Mouse (Mus musculus): ENCODE data around the gene Pkp4. TPM values are rescaled to one million over a fixed set of nuclear protein-coding genes. Genes with fewer than 3 reads are reported as not detected.
"Not testable (repeated sequence)": the region's sequence is repeated elsewhere in the genome, so short reads cannot be mapped to it uniquely, and the experiment has no call there.

Pkp4 gene
- total and polyA plus RNA-seq, 3 experiments, result not detected

DNA sequence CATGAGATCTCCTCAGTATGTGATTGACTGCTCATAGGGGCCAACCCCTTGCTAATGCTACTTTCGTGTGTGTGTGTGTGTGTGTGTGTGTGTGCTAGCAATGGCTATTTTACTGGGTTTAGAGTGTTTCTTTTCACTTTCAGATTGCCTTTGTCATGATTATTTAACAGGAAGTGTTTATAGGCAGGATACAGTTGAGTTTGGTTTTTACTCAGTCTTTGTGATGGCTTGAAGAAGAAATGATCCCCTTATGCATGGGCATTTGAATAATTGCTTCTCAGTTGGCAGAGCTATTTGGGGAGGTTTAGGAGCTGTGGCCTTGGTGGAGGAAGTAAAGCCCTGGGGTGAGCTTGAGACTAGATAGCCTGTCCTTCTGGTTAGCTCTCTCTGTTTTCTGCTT is 232.5 kb downstream of the Pkp4 start:
- DNase-seq (ENCODE audit: low read depth, low spot score), result no peak
- TF ChIP-seq RAD21 (IDR thresholded peaks at IDR 0.05; ENCODE audit: low read depth, low read length), result no peak
- TF ChIP-seq NELFE (IDR thresholded peaks at IDR 0.05; ENCODE audit: low read depth, low read length), result no peak
- no peak for TF ChIP-seq UBTF (IDR thresholded peaks at IDR 0.05; ENCODE audit: borderline replicate concordance, insufficient read depth, low read depth, low read length)
- no peak for TF ChIP-seq GATA1 (IDR thresholded peaks at IDR 0.05; ENCODE audit: low read depth, low read length)
- no peak for TF ChIP-seq MAFK (IDR thresholded peaks at IDR 0.05; ENCODE audit: borderline replicate concordance, low read depth, low read length)
- TF ChIP-seq MYB (IDR thresholded peaks at IDR 0.05; ENCODE audit: low read depth, low read length), result no peak
- no peak for TF ChIP-seq MXI1 (IDR thresholded peaks at IDR 0.05; ENCODE audit: low read depth, low read length)
- no peak for TF ChIP-seq SIN3A (IDR thresholded peaks at IDR 0.05; ENCODE audit: low read length)
- no peak for TF ChIP-seq ZC3H11A (IDR thresholded peaks at IDR 0.05; ENCODE audit: low read depth, low read length)
- no peak for TF ChIP-seq HCFC1 (IDR thresholded peaks at IDR 0.05; ENCODE audit: low read depth, low read length)
- TF ChIP-seq MEF2A (IDR thresholded peaks at IDR 0.05; ENCODE audit: extremely low read depth, insufficient replicate concordance, low read depth, low read length, poor library complexity, severe bottlenecking), result no peak
- no peak for TF ChIP-seq JUND (IDR thresholded peaks at IDR 0.05; ENCODE audit: low read depth, low read length)
- TF ChIP-seq ZKSCAN1 (IDR thresholded peaks at IDR 0.05; ENCODE audit: low read depth, low read length), result no peak
- no peak for TF ChIP-seq EP300 (IDR thresholded peaks at IDR 0.05; ENCODE audit: low read depth in 1 of 2, low read length in 2 of 2)
- TF ChIP-seq USF2 (IDR thresholded peaks at IDR 0.05; ENCODE audit: borderline replicate concordance in 1 of 2, insufficient read depth in 1 of 2, low read depth in 1 of 2, low read length in 2 of 2), result no peak
- TF ChIP-seq MYC (IDR thresholded peaks at IDR 0.05; ENCODE audit: low read depth, low read length), result no peak
- TF ChIP-seq ZNF384 (IDR thresholded peaks at IDR 0.05; ENCODE audit: low read depth, low read length), result no peak
- no peak for TF ChIP-seq TCF12 (IDR thresholded peaks at IDR 0.05; ENCODE audit: low read depth, low read length)
- no peak for TF ChIP-seq ETS1 (IDR thresholded peaks at IDR 0.05; ENCODE audit: low read depth, low read length)
- no peak overlapping the region for H3K9ac ChIP-seq (ENCODE audit: control insufficient read depth, low read depth, low read length, poor library complexity, severe bottlenecking)
- no peaks in the 10 kb centered on the region for H3K27me3 ChIP-seq (ENCODE audit: control insufficient read depth in 1 of 2, insufficient read depth in 2 of 2, low read length in 2 of 2)
- H3K27ac ChIP-seq (ENCODE audit: control insufficient read depth, low read depth, low read length), result no peak overlapping the region
- H3K4me1 ChIP-seq (ENCODE audit: control insufficient read depth in 1 of 2, insufficient read depth in 2 of 2, low read length in 2 of 2), result no peaks in the 10 kb centered on the region
- H3K4me3 ChIP-seq (ENCODE audit: control insufficient read depth in 1 of 2, insufficient read depth in 1 of 2, low read depth in 2 of 2, low read length in 2 of 2), result no peak overlapping the region
- H3K79me2 ChIP-seq (ENCODE audit: control insufficient read depth, insufficient read depth, low read length, poor library complexity), result no peaks in the 10 kb centered on the region
- H3K36me3 ChIP-seq (ENCODE audit: control insufficient read depth in 1 of 2, insufficient read depth in 2 of 2, low read length in 2 of 2), result no peaks in the 10 kb centered on the region
- no peaks in the 10 kb centered on the region for H3K9me3 ChIP-seq (replicated peaks; ENCODE audit: insufficient read depth, low read length)

DNA sequence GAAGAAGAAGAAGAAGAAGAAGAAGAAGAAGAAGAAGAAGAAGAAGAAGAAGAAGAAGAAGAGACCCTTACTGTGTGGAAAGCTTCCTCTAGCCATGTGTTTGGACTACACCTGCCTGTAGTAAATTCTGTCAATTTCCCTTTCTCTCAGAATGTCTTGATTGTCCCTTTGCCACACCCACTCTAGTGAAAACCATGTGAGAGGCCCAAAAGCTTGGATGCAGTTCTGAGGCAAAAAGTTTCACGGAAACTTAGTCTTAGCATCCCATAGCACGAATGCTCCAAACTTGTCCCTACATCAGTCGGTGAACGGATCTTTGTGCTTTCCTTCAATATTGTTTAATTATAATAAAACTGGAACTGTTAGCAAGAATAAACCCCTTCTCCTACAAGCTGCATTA is 234.0 kb downstream of the Pkp4 start:
- no peak overlapping the region for H3K4me3 ChIP-seq (ENCODE audit: control insufficient read depth in 1 of 2, insufficient read depth in 1 of 2, low read depth in 2 of 2, low read length in 2 of 2)
- TF ChIP-seq ETS1 (IDR thresholded peaks at IDR 0.05; ENCODE audit: low read depth, low read length) (no peak), MEF2A (IDR thresholded peaks at IDR 0.05; ENCODE audit: extremely low read depth, insufficient replicate concordance, low read depth, low read length, poor library complexity, severe bottlenecking) (no peak), CHD2 (IDR thresholded peaks at IDR 0.05; ENCODE audit: low read length) (no peak), EP300 (IDR thresholded peaks at IDR 0.05; ENCODE audit: low read depth in 1 of 2, low read length in 2 of 2) (no peak), BHLHE40 (IDR thresholded peaks at IDR 0.05; ENCODE audit: borderline replicate concordance, low read depth, low read length) (no peak), JUND (IDR thresholded peaks at IDR 0.05; ENCODE audit: low read depth, low read length) (no peak), TCF12 (IDR thresholded peaks at IDR 0.05; ENCODE audit: low read depth, low read length) (no peak), ZNF384 (IDR thresholded peaks at IDR 0.05; ENCODE audit: low read depth, low read length) (no peak), ELF1 (IDR thresholded peaks at IDR 0.05; ENCODE audit: low read depth, low read length) (no peak), POLR2A (IDR thresholded peaks at IDR 0.05; ENCODE audit: control insufficient read depth in 1 of 2, insufficient read depth in 1 of 2, low read depth in 1 of 2, low read length in 2 of 2, poor library complexity in 1 of 2) (no peak), SIN3A (IDR thresholded peaks at IDR 0.05; ENCODE audit: low read length) (no peak), TBP (IDR thresholded peaks at IDR 0.05; ENCODE audit: low read depth, low read length) (no peak), UBTF (IDR thresholded peaks at IDR 0.05; ENCODE audit: borderline replicate concordance, insufficient read depth, low read depth, low read length) (no peak), ZC3H11A (IDR thresholded peaks at IDR 0.05; ENCODE audit: low read depth, low read length) (no peak)
- no peak overlapping the region for H3K9ac ChIP-seq (ENCODE audit: control insufficient read depth, low read depth, low read length, poor library complexity, severe bottlenecking)
- no peaks in the 10 kb centered on the region for H3K36me3 ChIP-seq (ENCODE audit: control insufficient read depth in 1 of 2, insufficient read depth in 2 of 2, low read length in 2 of 2)
- no peaks in the 10 kb centered on the region for H3K27me3 ChIP-seq (ENCODE audit: control insufficient read depth in 1 of 2, insufficient read depth in 2 of 2, low read length in 2 of 2)
- no peak for DNase-seq (ENCODE audit: low read depth, low spot score)
- no peaks in the 10 kb centered on the region for H3K4me1 ChIP-seq (ENCODE audit: control insufficient read depth in 1 of 2, insufficient read depth in 2 of 2, low read length in 2 of 2)
- H3K9me3 ChIP-seq (replicated peaks; ENCODE audit: insufficient read depth, low read length), result no peaks in the 10 kb centered on the region
- no peaks in the 10 kb centered on the region for H3K79me2 ChIP-seq (ENCODE audit: control insufficient read depth, insufficient read depth, low read length, poor library complexity)
- H3K27ac ChIP-seq (ENCODE audit: control insufficient read depth, low read depth, low read length), result no peak overlapping the region

DNA sequence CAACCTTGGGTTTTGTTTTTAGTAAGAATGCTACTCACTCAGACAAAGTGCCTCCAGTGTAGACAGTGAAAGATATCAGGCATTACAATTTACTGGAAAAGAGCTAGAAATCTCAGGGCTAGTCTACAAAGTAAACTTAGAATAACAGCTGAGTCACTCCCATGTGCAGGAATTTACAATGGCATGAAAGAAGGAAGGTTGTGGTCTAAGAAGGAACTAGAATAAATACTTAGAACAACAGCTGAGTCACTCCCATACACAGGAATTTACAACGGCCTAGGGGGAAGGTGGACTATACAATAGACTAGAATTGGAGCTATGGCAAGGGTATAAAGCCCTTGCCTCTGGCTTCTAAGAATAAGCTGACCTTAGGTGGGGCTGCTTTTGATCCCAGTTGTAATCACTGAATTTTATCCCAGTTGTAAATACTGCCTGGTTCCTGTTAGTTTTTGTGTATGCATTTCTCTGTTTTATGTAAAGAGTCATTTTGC is 234.6 kb downstream of the Pkp4 start:
- not testable (repeated sequence) for H3K36me3 ChIP-seq (ENCODE audit: control insufficient read depth in 1 of 2, insufficient read depth in 2 of 2, low read length in 2 of 2); H3K4me1 ChIP-seq (ENCODE audit: control insufficient read depth in 1 of 2, insufficient read depth in 2 of 2, low read length in 2 of 2); H3K27ac ChIP-seq (ENCODE audit: control insufficient read depth, low read depth, low read length); H3K9ac ChIP-seq (ENCODE audit: control insufficient read depth, low read depth, low read length, poor library complexity, severe bottlenecking); H3K4me3 ChIP-seq (ENCODE audit: control insufficient read depth in 1 of 2, insufficient read depth in 1 of 2, low read depth in 2 of 2, low read length in 2 of 2); H3K79me2 ChIP-seq (ENCODE audit: control insufficient read depth, insufficient read depth, low read length, poor library complexity); DNase-seq (ENCODE audit: low read depth, low spot score); H3K9me3 ChIP-seq (replicated peaks; ENCODE audit: insufficient read depth, low read length); H3K27me3 ChIP-seq (ENCODE audit: control insufficient read depth in 1 of 2, insufficient read depth in 2 of 2, low read length in 2 of 2)
